Mouse (Mus musculus) liver, embryonic 16.5 days (tissue): Measurements from ENCODE around the gene Olfr809. TPM values are rescaled to one million over a fixed set of nuclear protein-coding genes. Genes with fewer than 3 reads are reported as not detected.

Experiments
- microRNA-seq: library from miRNA; unstranded; fragments of <30 nt; microRNA quantifications from one replicate; pipeline ENCODE4, GENCODE M21; 2016
- polyA plus RNA-seq: library from polyadenylated mRNA; unstranded; fragments of >200 nt; fragmentation: Nextera tagmentation; extraction: Ambion mirVana; gene quantifications from 2 replicates; pipeline ENCODE4 v1.2.1, GENCODE M21; 2015

Olfr809 gene
- polyA plus RNA-seq, 1 experiment from 2014 or later: not detected

Small RNA genes within 50 kb of the gene (microRNA-seq; reads per million reads assigned to microRNA genes)
- gene Gm24485: not detected

Other genes starting within 250 kb of the Olfr809 start
- gene Olfr792, start 235.5 kb upstream of the Olfr809 start, polyA plus RNA-seq: not detected in 2 replicates
- not detected in 2 replicates for gene Olfr794, start 207.0 kb upstream of the Olfr809 start, polyA plus RNA-seq
- not detected in 2 replicates for gene Olfr796, start 162.1 kb upstream of the Olfr809 start, polyA plus RNA-seq
- gene Olfr798, start 146.7 kb upstream of the Olfr809 start, polyA plus RNA-seq: not detected in 2 replicates
- not detected in 2 replicates for gene Olfr799, start 137.2 kb upstream of the Olfr809 start, polyA plus RNA-seq
- gene Olfr800, start 116.9 kb upstream of the Olfr809 start, polyA plus RNA-seq: not detected in 2 replicates
- gene Olfr801, start 100.8 kb upstream of the Olfr809 start, polyA plus RNA-seq: not detected in 2 replicates
- not detected in 2 replicates for gene Olfr802, start 86.5 kb upstream of the Olfr809 start, polyA plus RNA-seq
- not detected in 2 replicates for gene Olfr803, start 80.4 kb upstream of the Olfr809 start, polyA plus RNA-seq
- gene Olfr804, start 71.4 kb upstream of the Olfr809 start, polyA plus RNA-seq: not detected in 2 replicates
- gene Olfr805, start 45.3 kb upstream of the Olfr809 start, polyA plus RNA-seq: not detected in 2 replicates
- gene Olfr806, start 32.7 kb upstream of the Olfr809 start, polyA plus RNA-seq: not detected in 2 replicates
- not detected in 2 replicates for gene Olfr807, start 16.8 kb upstream of the Olfr809 start, polyA plus RNA-seq
- gene Olfr808, start 9.2 kb upstream of the Olfr809 start, polyA plus RNA-seq: not detected in 2 replicates
- not detected in 2 replicates for gene Olfr810, start 20.3 kb downstream of the Olfr809 start, polyA plus RNA-seq
- not detected in 2 replicates for gene Olfr811, start 29.8 kb downstream of the Olfr809 start, polyA plus RNA-seq
- gene Olfr812, start 71.5 kb downstream of the Olfr809 start, polyA plus RNA-seq: not detected in 2 replicates
- gene Olfr813, start 80.7 kb downstream of the Olfr809 start, polyA plus RNA-seq: not detected in 2 replicates
- gene Olfr814, start 105.2 kb downstream of the Olfr809 start, polyA plus RNA-seq: not detected in 2 replicates
- gene Olfr815, start 131.2 kb downstream of the Olfr809 start, polyA plus RNA-seq: not detected in 2 replicates
- not detected in 2 replicates for gene Olfr816, start 141.0 kb downstream of the Olfr809 start, polyA plus RNA-seq
- gene Olfr818, start 174.5 kb downstream of the Olfr809 start, polyA plus RNA-seq: not detected in 2 replicates
- not detected in 2 replicates for gene Olfr819, start 192.6 kb downstream of the Olfr809 start, polyA plus RNA-seq
- gene Olfr247, start 201.5 kb downstream of the Olfr809 start, polyA plus RNA-seq: not detected in 2 replicates
- gene Gm10310, start 210.4 kb downstream of the Olfr809 start, polyA plus RNA-seq: not detected in 2 replicates
- gene Olfr820, start 238.0 kb downstream of the Olfr809 start, polyA plus RNA-seq: not detected in 2 replicates